In genomic region chr1:177796193-177796939, GRCm38 (mm10) we compare ENCODE assay signal across 7 mouse cellular contexts. TPM values are rescaled to one million over a fixed set of nuclear protein-coding genes. Genes with fewer than 3 reads are reported as not detected.
DNase-seq lines count a peak whose midpoint lies in the region; ATAC-seq lines count a peak whose summit lies in the region.

Adss (minus strand) TSS chr1:177796511.

- ATAC-seq in intestine, embryonic 16.5 days: peak; percentile 99
- ATAC-seq in midbrain, embryonic 11.5 days (ENCODE audit: low FRiP score): peak; percentile 99

- intact Hi-C loops in left cerebral cortex, postnatal 36 days (cut with DNase I): no loop called here

- peak within 1 kb of the TSS; percentile 91 for H3K4me3 ChIP-seq in intestine, embryonic 16.5 days (ENCODE audit: low read length)
- H3K4me3 ChIP-seq in midbrain, embryonic 11.5 days (ENCODE audit: low read depth, low read length): peak within 1 kb of the TSS; percentile 84

- H3K9ac ChIP-seq in intestine, embryonic 16.5 days (ENCODE audit: low read depth, low read length): peak within 1 kb of the TSS; percentile 94
- peak within 1 kb of the TSS; percentile 86 for H3K9ac ChIP-seq in midbrain, embryonic 11.5 days (ENCODE audit: low read length)

- H3K27me3 ChIP-seq in intestine, embryonic 16.5 days (replicated peaks; ENCODE audit: control insufficient read depth, insufficient read depth, low read length): no peaks in the 10 kb centered on the region
- no peaks in the 10 kb centered on the region for H3K27me3 ChIP-seq in midbrain, embryonic 11.5 days (ENCODE audit: control insufficient read depth, insufficient read depth, low read length)

- peaks cover 8% of the 10 kb centered on the region for H3K4me1 ChIP-seq in intestine, embryonic 16.5 days (ENCODE audit: control insufficient read depth, insufficient read depth, low read length)
- H3K4me1 ChIP-seq in midbrain, embryonic 11.5 days (ENCODE audit: control insufficient read depth, insufficient read depth, low read length): peaks cover 12% of the 10 kb centered on the region

- DNase-seq in adrenal gland, adult 8-10 months: peak; percentile 98
- peak; percentile 99 for DNase-seq in embryo, embryonic 9.5 days (ENCODE audit: extremely low spot score)
- DNase-seq in gastrocnemius, postnatal 4 days (ENCODE audit: low spot score in 2 of 2): peak; percentile 99
- peak; percentile 97 to 98 for DNase-seq in left cerebral cortex, postnatal 36 days (ENCODE audit: low spot score in 2 of 2)
- peak; percentile 100 for DNase-seq in midbrain, embryonic 11.5 days (ENCODE audit: low spot score, missing footprints)
- DNase-seq in skeletal muscle tissue, adult 2 months (ENCODE audit: low read depth, low spot score): peak; percentile 98

- peak within 1 kb of the TSS; percentile 84 for H3K4me2 ChIP-seq in intestine, embryonic 16.5 days (ENCODE audit: low read depth, low read length)
- peak within 1 kb of the TSS; percentile 63 for H3K4me2 ChIP-seq in midbrain, embryonic 11.5 days

- H3K36me3 ChIP-seq in intestine, embryonic 16.5 days (ENCODE audit: control insufficient read depth, insufficient read depth, low read length): no peaks in the 10 kb centered on the region
- no peaks in the 10 kb centered on the region for H3K36me3 ChIP-seq in midbrain, embryonic 11.5 days (ENCODE audit: control insufficient read depth, insufficient read depth, low read length)

- H3K27ac ChIP-seq in intestine, embryonic 16.5 days (ENCODE audit: low read length): peak within 1 kb of the TSS; percentile 98
- H3K27ac ChIP-seq in midbrain, embryonic 11.5 days (ENCODE audit: low read depth, low read length): peak within 1 kb of the TSS; percentile 85

- H3K9me3 ChIP-seq in intestine, embryonic 16.5 days (ENCODE audit: control insufficient read depth, low read length): no peaks in the 10 kb centered on the region
- H3K9me3 ChIP-seq in midbrain, embryonic 11.5 days (ENCODE audit: control insufficient read depth, low read length): no peaks in the 10 kb centered on the region

- under 1% methylated on average over 63 of the region's 64 CpGs for WGBS in intestine, embryonic 16.5 days
- WGBS in midbrain, embryonic 11.5 days: under 1% methylated on average over 60 of the region's 64 CpGs

RNA-seq across cellular contexts. Expression of gene Adss, which starts in this region (rescaled TPM):
- total RNA-seq in adrenal gland, adult 8-10 months (2022): 10 to 100 TPM; 65.3 to 78.2 (median 73.4) TPM
- total RNA-seq in gastrocnemius, postnatal 4 days (2021): 10 to 100 TPM; 26.2 to 27.6 TPM
- polyA plus RNA-seq in intestine, embryonic 16.5 days (2015; fragmentation: Nextera tagmentation; extraction: Ambion mirVana): 40.2 and 42.3 TPM in 2 replicates
- 10 to 100 TPM; 63.6 to 70.0 TPM for total RNA-seq in left cerebral cortex, postnatal 36 days (2021)
- 62.4 and 71.5 TPM in 2 replicates for polyA plus RNA-seq in midbrain, embryonic 11.5 days (2014; fragmentation: Nextera tagmentation; extraction: Ambion mirVana)

Comparison
In these comparisons a context has a peak if more than half of its experiments do, and no peak if none do; other contexts are left out.
1. Peak in every context shown above with its lines: DNase-seq, ATAC-seq, H3K4me3 ChIP-seq and H3K27ac ChIP-seq.